Mouse (Mus musculus) limb, embryonic 11.5 days (tissue): ENCODE data around the gene Actn3. TPM values are rescaled to one million over a fixed set of nuclear protein-coding genes. Genes with fewer than 3 reads are reported as not detected.
A peak's percentile ranks its signal among the peaks of the same experiment; 100 is the strongest.
"Not testable (repeated sequence)": the region's sequence is repeated elsewhere in the genome, so short reads cannot be mapped to it uniquely, and the experiment has no call there.

ENCODE experiments used
- ATAC-seq: fragments of 200-750 bp; cut with Nextera tagmentation; 2 replicates; pipeline ENCODE4 v1.8.0; 2017; ENCODE audit warnings: low read depth; ENCODE audit not compliant: insufficient number of reproducible peaks, low FRiP score, low TSS enrichment
- DNase-seq: peaks from one replicate; pipeline ENCODE4 v3.0.0-alpha.2; 2015; ENCODE audit warnings: low spot score
- H3K27ac ChIP-seq: fragments of 300-500 bp; sonication (generic); replicated peaks from 2 replicates; pipeline ENCODE4 v1.5.1; 2014; ENCODE audit warnings: low read depth, mild to moderate bottlenecking, low read length
- H3K27me3 ChIP-seq: fragments of 300-500 bp; sonication (generic); 2 replicates; pipeline ENCODE4 v1.6.1; 2014; ENCODE audit warnings: mild to moderate bottlenecking, low read length, mixed read lengths; ENCODE audit not compliant: control insufficient read depth, insufficient read depth
- H3K36me3 ChIP-seq: fragments of 300-500 bp; sonication (generic); 2 replicates; pipeline ENCODE4 v1.6.1; 2014; ENCODE audit warnings: mild to moderate bottlenecking, low read length, moderate library complexity, mixed read lengths; ENCODE audit not compliant: control insufficient read depth, insufficient read depth
- H3K4me1 ChIP-seq: fragments of 300-500 bp; sonication (generic); 2 replicates; pipeline ENCODE4 v1.6.1; 2014; ENCODE audit warnings: low read length, mixed read lengths; ENCODE audit not compliant: control insufficient read depth, insufficient read depth
- H3K4me2 ChIP-seq: fragments of 300-500 bp; sonication (generic); 2 replicates; pipeline ENCODE4 v1.6.1; 2014; ENCODE audit warnings: low read depth, mild to moderate bottlenecking, moderate library complexity; ENCODE audit not compliant: severe bottlenecking
- H3K4me3 ChIP-seq: fragments of 300-500 bp; sonication (generic); 2 replicates; pipeline ENCODE4 v1.5.1; 2014; ENCODE audit warnings: low read depth, low read length
- H3K9ac ChIP-seq: fragments of 300-500 bp; sonication (generic); 2 replicates; pipeline ENCODE4 v1.6.1; 2014; ENCODE audit warnings: mild to moderate bottlenecking, low read length
- H3K9me3 ChIP-seq: fragments of 300-500 bp; sonication (generic); 2 replicates; pipeline ENCODE4 v1.6.1; 2016; ENCODE audit warnings: low read length; ENCODE audit not compliant: control insufficient read depth
- WGBS: fragments of 180-500 bp; shearing (Covaris S2); extraction: QIAGEN DNeasy Blood & Tissue Kit; methylation state at CpG from one replicate; pipeline ENCODE4 v1.1.7; 2014; 5-methylcytosine and 5-hydroxymethylcytosine counted together
- polyA plus RNA-seq: library from polyadenylated mRNA; unstranded; fragments of >200 nt; fragmentation: Nextera tagmentation; extraction: Ambion mirVana; gene quantifications from 2 replicates; pipeline ENCODE4 v1.2.1, GENCODE M21; 2014

Actn3 gene
- polyA plus RNA-seq, 1 experiment from 2014 or later, result 5.1 TPM

DNA sequence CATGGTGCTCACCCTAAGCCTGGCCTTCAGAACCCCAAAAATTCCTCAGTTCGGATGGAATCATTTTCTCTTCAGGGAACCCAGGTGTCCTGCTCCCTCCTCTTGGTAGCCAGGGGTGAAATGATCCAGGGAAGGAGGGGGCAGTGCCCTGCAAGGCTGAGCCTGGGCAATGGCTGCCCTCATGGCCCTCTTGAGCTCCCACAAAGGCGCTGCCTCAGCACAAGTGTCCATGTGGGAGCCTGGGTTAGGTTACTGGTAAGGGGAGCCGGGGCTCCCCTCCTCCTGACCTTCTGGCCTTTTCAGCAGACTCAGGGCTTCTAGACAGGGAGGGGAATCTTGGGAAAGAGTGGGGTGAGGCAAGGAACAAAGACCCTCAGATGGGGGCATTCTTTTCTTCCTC lies 954 bp downstream of the Actn3 start:
- no peaks in the 10 kb centered on the region for H3K36me3 ChIP-seq
- DNase-seq (no peak), ATAC-seq (no peak)
- H3K4me1 ChIP-seq, result no peaks in the 10 kb centered on the region
- WGBS, result 68% methylated on average over 3 of the region's 3 CpGs
- H3K4me3 ChIP-seq, result no peak overlapping the region
- no peaks in the 10 kb centered on the region for H3K9me3 ChIP-seq
- no peak overlapping the region for H3K9ac ChIP-seq
- no peak overlapping the region for H3K4me2 ChIP-seq
- H3K27ac ChIP-seq, result no peak overlapping the region
- no peaks in the 10 kb centered on the region for H3K27me3 ChIP-seq

DNA sequence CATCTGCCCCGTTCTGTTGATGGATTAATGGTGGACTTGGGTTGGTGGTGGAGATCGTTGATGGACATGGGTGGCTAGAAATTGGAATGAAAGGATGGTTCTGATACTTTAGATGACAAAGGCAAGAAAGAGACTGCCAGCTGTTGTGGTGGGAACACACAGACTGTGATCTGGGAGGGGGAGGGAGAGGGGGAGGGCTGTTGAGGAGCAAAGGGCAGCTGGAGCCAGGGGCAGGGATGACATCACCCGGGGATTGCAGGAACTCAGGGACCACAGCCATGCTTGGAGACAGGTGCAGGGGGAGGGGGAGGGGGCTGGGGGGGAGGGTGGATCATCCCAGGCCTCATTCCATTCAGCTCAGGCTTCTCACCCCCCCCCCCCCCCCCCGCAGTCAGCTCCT lies 1.5 kb downstream of the Actn3 start:
- WGBS, result 83% methylated on average over 2 of the region's 4 CpGs
- no peak for DNase-seq

DNA sequence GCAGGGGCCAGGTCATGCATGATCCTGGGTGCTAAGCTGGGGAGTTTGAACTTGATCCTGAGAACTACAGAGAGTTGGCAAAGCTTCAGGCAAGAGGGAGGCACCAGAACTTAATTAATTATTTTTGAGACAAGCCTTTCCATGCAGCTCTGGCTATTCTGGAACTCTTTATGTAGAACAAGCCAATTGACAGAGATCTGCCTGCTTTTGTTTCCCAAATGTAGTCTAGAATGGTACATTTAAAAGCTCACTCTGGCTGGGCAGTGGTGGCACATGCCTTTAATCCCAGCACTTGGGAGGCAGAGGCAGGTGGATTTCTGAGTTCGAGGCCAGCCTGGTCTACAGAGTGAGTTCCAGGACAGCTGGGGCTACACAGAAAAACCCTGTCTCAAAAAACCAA lies 3.1 kb downstream of the Actn3 start:
- not testable (repeated sequence) for H3K9me3 ChIP-seq, H3K36me3 ChIP-seq, H3K4me2 ChIP-seq, H3K4me3 ChIP-seq, H3K4me1 ChIP-seq, ATAC-seq, H3K27me3 ChIP-seq, DNase-seq, H3K27ac ChIP-seq, H3K9ac ChIP-seq
- 92% methylated on average over 1 of the region's 1 CpGs for WGBS

More for the DNA sequence above, 1.5 kb downstream of the Actn3 start:
- Histone ChIP-seq H3K4me1 (no peaks in the 10 kb centered on the region), H3K27ac (no peak overlapping the region), H3K9ac (no peak overlapping the region), H3K36me3 (no peaks in the 10 kb centered on the region), H3K9me3 (no peaks in the 10 kb centered on the region), H3K27me3 (no peaks in the 10 kb centered on the region), H3K4me3 (no peak overlapping the region), H3K4me2 (no peak overlapping the region)
- ATAC-seq, result no peak

DNA sequence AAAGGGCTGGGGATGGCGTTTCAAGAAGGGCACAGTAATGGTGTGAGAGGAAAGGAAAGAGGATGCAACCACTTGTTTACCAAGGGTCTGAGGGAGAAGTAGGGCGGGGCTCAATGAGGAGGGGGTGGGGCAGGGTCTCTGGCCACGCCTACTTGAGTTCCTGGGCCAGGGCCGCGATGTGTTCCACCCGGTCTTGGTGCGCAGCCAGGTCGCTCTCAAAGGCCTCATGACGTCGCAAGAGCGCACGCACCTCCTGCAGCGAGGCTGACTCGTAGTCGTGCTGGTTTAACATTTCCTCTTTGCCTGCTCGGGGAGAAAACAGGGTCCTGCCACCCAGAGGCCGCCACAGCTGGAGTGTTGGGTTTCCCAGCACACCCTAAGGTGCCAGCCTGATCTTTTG lies 12.6 kb downstream of the Actn3 start:
- Histone ChIP-seq H3K9me3 (no peaks in the 10 kb centered on the region), H3K27ac (no peak overlapping the region), H3K4me2 (no peak overlapping the region), H3K4me1 (no peaks in the 10 kb centered on the region), H3K4me3 (no peak overlapping the region), H3K36me3 (no peaks in the 10 kb centered on the region), H3K27me3 (no peaks in the 10 kb centered on the region), H3K9ac (no peak overlapping the region)
- DNase-seq (peak; percentile 27), ATAC-seq (no peak)
- 7% methylated on average over 17 of the region's 17 CpGs for WGBS

DNA sequence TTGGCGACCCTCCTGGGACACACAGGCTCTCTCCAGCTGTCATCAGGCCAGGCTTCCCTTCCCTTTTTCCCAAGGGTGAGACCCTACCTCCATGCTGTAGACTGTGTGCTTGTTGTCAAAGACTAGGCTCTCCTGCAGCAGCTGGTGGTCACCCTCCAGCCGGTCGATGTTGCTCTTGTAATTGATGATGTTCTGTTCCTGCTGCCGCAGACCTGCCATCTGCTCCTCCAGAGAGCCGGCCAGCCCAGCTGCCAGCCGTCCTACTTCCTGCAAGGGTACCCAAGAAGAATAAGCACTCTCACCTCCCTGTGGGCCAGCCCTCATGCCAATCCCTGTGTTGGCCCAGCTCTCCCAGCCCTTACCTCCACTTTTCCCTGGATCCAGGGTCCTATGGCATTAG lies 14.7 kb downstream of the Actn3 start:
- DNase-seq, result no peak
- Histone ChIP-seq H3K27me3 (no peaks in the 10 kb centered on the region), H3K4me1 (no peaks in the 10 kb centered on the region), H3K36me3 (no peaks in the 10 kb centered on the region), H3K9ac (no peak overlapping the region), H3K4me3 (no peak overlapping the region), H3K9me3 (no peaks in the 10 kb centered on the region), H3K4me2 (no peak overlapping the region), H3K27ac (no peak overlapping the region)
- 83% methylated on average over 6 of the region's 6 CpGs for WGBS
- no peak for ATAC-seq

DNA sequence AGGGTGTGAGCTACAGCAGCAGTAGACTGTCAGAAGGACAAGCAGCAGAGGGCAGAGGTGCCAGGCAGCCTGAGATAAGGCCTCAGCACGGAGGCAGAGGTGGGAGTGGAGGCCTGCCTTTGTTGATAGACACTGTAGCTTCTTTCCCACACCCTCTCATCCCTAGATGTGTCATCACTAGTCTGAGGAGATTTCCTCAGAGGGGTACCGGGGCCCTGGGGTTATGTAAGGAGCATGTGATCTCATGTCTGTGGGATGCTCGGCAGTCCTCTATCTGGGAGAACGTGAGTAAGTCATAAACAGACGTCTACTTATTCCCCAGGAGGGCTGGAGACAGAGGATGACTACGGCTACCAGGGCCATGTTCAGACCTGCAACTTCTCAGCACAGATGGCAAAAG lies 18.6 kb downstream of the Actn3 start:
- ATAC-seq (no peak), DNase-seq (no peak)
- Histone ChIP-seq H3K36me3 (no peaks in the 10 kb centered on the region), H3K4me3 (no peak overlapping the region), H3K9ac (no peak overlapping the region), H3K27me3 (no peaks in the 10 kb centered on the region), H3K9me3 (no peaks in the 10 kb centered on the region), H3K4me2 (no peak overlapping the region), H3K4me1 (peaks cover 3% of the 10 kb centered on the region; the same call in 1 of the 2 replicates), H3K27ac (no peak overlapping the region)
- WGBS, result 72% methylated on average over 6 of the region's 6 CpGs

DNA sequence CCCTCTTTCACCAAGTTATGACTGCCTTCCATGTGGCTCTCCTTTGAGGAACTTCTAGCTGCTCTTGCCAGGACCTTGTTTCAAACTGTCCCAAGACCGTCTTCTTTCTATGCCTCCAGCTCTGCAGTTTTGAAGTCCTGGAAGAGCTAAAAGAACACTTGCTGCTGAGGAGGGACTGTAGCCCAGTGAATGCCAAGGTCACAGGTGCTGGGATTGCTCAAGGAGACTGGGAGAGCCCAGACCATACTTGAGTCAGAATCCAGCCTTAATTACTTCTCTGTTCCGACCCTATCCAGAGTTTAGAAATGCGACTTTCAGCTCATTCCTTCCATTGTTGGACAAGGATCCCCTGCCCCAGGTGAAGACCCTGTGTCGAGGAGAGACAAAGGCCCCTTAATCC lies 21.8 kb downstream of the Actn3 start:
- no peak for ATAC-seq

DNA sequence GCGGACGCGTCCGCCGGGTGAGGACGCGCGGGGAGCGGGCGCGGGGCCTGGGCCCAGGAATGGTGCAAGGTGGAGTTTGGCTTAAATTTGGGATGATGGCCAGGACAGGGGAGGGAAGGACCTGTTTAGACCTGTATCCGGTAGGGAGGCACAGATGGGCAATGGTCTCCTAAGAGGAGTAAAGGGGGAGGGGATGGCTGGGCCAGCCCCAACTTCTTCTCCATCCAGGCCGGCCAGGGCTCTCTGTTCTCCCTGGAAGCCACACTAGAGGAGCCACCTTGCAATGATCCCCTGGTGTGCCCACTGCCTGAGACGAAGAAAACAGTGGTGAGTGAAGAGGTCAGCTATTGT lies 22.3 kb downstream of the Actn3 start:
- no peaks in the 10 kb centered on the region for H3K27me3 ChIP-seq
- H3K4me1 ChIP-seq, result peaks cover 3% of the 10 kb centered on the region; the same call in 1 of the 2 replicates
- WGBS, result 2% methylated on average over 14 of the region's 14 CpGs
- H3K4me3 ChIP-seq, result peak overlapping the region; percentile 58
- no peaks in the 10 kb centered on the region for H3K36me3 ChIP-seq
- peak overlapping the region; percentile 97 for H3K4me2 ChIP-seq
- H3K9me3 ChIP-seq, result no peaks in the 10 kb centered on the region
- no peak overlapping the region for H3K27ac ChIP-seq
- DNase-seq, result no peak
- 0 out of 2 replicates have a peak, but pooled peaks have one; percentile 31 for ATAC-seq
- H3K9ac ChIP-seq, result peak overlapping the region; percentile 55

More for the DNA sequence above, 21.8 kb downstream of the Actn3 start:
- Histone ChIP-seq H3K4me3 (no peak overlapping the region), H3K27ac (no peak overlapping the region), H3K36me3 (no peaks in the 10 kb centered on the region), H3K27me3 (no peaks in the 10 kb centered on the region), H3K4me1 (peaks cover 3% of the 10 kb centered on the region; the same call in 1 of the 2 replicates), H3K4me2 (no peak overlapping the region; the same call in 1 of the 2 replicates), H3K9ac (no peak overlapping the region), H3K9me3 (no peaks in the 10 kb centered on the region)
- no peak for DNase-seq
- WGBS, result 83% methylated on average over 4 of the region's 4 CpGs
